Mouse (Mus musculus) right cerebral cortex, adult 18-20 months (tissue): ENCODE results near the gene Vps16.
A peak's percentile ranks its signal among the peaks of the same experiment; 100 is the strongest.

Experiments
- DNase-seq: peaks from one replicate; pipeline ENCODE4 v3.0.0; 2022; ENCODE audit warnings: mixed read lengths

Vps16 gene

DNA sequence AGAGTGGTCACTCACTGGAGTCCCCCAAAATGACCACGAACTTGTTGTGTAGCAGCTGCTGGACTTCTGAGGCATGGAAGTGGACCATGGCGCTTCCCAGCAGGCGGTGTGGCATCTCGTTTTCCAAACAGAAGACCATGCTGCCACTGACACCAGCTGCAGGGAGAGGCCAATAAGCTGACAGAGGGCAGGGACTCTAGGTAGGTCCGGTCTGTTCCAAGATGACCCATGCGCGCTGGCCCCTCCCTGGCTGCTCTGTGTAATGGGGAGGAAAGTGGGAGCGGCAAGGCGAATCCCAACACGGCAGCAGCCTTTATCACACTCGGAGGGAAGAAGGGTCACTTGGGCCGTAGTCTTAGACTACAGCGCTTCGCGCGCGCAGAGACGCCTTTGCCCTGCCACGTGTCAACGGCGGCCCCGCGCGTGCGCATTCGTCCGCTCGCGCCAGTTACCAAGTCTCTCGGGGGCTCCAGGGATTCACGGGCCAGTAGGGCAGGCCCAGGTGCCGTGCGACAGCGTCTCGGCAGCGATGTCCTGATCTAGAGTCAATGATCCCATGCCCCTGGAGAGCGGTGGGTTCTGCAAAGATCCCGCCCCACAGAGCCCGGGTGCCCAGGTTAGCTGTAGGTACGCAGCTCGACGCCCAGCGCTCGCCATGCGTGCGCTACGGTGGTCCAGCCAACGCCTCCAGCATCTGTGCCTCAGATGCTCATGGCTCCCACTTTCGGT, 578 bp upstream of the Vps16 start:
- DNase-seq = peak; percentile 79

- DNase-seq = no peak
Measured at GRCm38 (mm10) chr2:130425112-130425511, 973 bp downstream of the Vps16 start.

DNA sequence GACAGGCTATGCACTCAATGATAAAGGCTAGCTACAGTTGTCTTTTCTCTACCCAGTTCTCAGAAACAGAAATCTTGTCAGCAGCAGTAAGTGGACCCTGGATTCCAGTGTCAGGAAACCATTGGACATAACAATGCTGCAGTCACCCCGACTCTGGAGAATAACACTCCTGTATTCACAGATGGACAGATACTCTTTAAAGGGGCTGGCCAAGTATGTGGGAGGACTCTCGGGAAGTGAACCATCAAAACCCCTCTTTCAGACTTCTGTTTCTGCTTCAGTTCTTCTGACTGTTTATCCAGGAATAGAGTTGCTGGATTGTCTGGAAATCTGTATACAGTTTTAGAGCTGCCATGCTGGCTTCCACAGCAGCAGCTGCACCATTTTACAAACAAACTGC, 5.7 kb downstream of the Vps16 start:
- DNase-seq = no peak

GRCm38 (mm10) chr2:130430484-130430883, 6.3 kb downstream of the Vps16 start:
- no peak for DNase-seq

DNA sequence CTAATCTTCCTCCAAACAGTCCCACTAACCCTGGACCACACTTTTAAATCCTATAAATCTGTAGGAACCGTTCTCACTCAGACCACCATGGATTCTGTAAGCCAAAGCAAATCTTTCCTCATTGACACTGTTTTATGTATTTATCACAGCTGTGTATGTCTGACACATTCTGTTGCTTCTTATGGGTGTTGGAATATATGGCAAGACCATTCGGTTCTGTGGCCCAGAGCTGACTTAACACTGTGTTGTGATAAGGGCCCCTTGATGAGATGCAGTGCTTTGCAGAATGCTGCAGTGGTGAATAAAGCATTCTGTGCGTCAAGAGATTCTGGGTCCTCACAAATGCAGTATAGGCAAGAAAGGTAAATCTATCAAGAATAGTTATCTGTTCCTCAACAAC, 8.0 kb downstream of the Vps16 start:
- DNase-seq = no peak

DNA sequence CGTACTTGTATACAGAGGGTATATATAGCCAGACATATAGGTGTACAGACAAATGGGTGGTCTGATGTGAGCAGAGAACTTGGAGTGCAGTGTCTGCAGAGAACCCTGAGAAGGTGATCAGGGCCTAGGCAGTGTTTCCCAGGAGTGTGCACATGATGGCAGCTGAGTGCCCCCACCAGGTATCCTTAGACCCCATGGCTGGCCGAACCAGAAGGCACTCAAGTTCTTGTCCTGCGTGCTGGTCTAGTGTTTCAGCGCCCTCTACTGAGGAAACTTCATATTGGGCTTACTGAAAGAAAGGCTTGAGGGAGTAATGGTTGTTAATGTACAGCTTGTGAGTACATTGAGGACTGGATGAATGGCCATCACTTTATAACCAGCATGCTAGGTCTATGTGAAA, 9.0 kb downstream of the Vps16 start:
- peak; percentile 41 for DNase-seq

DNA sequence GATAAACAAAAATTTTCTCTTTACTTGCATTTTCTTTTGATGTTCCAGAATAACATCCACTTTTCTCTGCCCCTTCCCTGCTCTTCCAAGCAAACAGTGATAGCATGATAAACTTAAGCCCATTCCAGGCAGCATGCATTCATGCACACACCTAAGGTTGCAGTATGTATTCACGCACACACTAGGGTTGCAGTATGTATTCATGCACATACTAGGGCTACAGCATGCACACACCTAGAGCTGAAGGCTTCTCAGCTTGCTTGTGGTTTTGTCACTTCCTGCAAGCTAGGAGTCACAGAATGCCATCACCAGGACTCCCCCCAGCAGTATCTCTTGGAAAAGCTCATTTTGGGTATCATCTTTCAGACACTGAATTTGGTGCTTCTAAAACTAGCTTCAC, 12.6 kb downstream of the Vps16 start:
- no peak for DNase-seq

- DNase-seq = no peak
Measured at GRCm38 (mm10) chr2:130438861-130439260, 14.7 kb downstream of the Vps16 start.

- no peak for DNase-seq
Measured at GRCm38 (mm10) chr2:130439840-130440480, 15.8 kb downstream of the Vps16 start.

DNA sequence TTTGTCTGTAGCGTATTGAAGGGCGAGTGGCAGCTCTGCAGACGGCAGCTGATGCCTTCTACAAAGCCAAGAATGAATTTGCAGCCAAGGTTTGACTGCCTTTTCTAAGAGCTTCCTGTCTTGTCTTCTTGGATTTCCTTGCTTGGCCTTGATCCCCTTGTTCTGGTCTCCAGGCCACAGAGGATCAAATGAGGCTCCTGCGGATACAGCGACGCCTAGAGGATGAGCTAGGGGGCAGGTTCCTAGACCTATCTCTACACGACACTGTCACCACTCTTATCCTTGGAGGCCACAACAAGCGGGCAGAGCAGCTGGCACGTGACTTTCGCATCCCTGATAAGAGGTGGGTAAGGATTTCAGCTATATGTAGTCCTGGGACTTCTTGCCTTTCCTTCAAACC, 18.0 kb downstream of the Vps16 start:
- no peak for DNase-seq

GRCm38 (mm10) chr2:130448449-130448848, 24.3 kb downstream of the Vps16 start:
- DNase-seq = no peak

DNA sequence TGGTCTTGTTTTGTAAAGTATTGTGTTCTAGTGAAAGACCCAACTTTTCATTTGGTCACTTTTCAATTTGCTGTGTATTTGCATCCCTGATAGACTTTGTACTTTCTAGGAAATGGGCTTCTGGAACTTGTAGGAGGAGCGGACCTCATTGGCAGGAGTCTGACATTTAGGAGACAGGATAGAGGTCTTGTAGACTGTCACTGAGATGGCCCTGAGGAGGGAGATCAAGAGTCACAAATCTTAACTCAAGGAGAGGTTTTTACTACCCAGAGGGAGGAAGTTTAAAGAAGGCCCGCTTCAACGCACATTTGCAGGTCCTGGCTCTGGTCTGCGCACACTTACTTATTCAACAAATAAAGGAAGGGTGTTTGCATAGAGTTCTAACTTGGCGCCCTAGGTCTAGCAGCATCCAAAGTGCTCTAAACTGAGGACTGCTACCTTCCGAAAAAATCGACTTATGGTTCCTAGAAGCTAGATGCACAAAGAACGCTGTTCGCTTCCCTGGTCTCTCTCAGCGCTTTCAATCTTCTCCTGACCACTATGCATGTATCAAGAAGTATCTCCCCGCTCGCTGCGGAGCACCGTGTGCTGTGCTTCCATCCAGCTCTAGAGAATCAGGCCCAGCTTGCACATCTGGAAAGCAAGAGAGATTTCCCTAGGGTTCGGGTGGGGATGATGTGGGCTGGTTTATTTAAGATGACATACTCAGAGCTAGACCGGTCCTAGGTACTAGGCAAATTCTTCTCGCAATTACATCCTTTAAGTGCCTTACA, 25.1 kb downstream of the Vps16 start:
- DNase-seq = no peak

DNA sequence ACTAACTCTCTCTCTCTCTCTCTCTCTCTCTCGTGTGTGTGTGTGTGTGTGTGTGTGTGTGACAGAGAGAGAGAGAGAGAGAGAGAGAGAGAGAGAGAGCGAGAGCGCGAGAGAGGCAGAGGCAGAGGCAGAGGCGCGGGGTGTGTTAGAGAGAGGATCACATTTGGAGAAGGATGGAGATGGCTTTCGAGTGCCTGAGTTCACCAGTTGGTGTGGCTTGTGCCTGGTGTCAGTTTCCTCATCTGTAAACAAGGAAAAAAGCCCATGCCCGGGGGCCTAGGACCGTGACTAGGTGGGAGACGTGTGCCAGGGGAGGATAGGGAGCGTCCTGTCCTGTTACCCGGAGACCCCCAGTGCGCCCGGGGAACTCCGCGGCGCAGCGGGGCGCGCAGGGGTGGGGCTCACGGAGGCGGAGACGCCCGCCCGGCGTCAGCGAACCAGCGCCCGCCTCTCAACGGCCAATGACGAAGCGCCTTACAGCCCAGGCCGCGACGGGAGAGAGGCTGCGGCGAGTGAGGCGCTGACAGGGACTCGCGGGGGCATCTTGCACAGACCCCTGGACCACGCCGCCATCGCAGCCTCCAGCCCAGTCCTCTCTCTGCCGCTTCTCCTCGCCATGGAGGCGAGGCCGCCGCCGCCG, 25.8 kb downstream of the Vps16 start, which contains the start of gene Ptpra:
Ptpra (plus strand) TSS at position 485 of the 640 bp plus-strand sequence.
- peak; percentile 93 for DNase-seq

- DNase-seq = peak; percentile 82
Measured at GRCm38 (mm10) chr2:130450434-130450796, 26.3 kb downstream of the Vps16 start.

- no peak for DNase-seq
Measured at GRCm38 (mm10) chr2:130451086-130451726, 27.1 kb downstream of the Vps16 start.

GRCm38 (mm10) chr2:130451727-130452090, 27.6 kb downstream of the Vps16 start:
- DNase-seq = no peak

- DNase-seq = no peak
Measured at GRCm38 (mm10) chr2:130452266-130452665, 28.1 kb downstream of the Vps16 start.

DNA sequence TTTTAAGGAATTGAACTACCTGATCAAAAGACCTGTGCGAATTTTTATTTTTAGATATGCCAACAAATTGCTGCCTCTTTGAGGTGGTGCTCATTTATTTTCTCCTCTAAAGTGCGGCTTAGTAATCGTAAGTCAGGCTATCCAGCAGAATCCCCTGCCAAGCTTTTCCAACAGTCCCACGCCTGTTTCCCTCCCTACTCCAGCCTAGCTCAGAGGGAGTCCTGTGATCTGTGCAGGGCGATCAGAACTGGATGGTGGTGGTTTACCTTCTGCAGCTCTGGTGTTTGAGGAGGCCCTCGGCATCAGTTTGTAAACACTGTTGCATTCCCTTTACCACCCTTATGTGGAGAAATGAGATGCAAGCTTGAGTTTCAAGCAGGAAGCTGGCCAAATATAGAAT, 29.3 kb downstream of the Vps16 start:
- DNase-seq = peak; percentile 48

- peak; percentile 30 for DNase-seq
Measured at GRCm38 (mm10) chr2:130454748-130455370, 30.7 kb downstream of the Vps16 start.

DNA sequence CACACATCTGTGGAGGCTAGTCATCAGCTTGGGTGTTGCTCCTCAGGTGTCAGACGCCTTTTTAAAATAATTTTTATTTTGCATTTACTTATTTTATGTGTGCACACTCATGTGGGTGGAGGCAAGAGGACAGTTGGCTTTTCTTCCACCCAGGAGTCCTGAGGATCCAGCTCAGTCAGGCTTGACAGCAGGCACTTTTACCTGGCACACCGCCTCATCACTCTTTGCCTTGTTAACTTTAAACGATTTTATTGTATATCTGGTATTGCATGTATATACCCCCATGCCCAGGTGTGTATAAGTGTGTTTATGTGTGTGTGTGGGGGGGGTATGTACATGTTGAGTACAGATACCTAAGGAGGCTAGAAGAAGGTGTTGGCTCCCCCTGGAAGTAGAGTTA, 33.7 kb downstream of the Vps16 start:
- no peak for DNase-seq

GRCm38 (mm10) chr2:130459576-130459975, 35.4 kb downstream of the Vps16 start:
- DNase-seq = no peak

DNA sequence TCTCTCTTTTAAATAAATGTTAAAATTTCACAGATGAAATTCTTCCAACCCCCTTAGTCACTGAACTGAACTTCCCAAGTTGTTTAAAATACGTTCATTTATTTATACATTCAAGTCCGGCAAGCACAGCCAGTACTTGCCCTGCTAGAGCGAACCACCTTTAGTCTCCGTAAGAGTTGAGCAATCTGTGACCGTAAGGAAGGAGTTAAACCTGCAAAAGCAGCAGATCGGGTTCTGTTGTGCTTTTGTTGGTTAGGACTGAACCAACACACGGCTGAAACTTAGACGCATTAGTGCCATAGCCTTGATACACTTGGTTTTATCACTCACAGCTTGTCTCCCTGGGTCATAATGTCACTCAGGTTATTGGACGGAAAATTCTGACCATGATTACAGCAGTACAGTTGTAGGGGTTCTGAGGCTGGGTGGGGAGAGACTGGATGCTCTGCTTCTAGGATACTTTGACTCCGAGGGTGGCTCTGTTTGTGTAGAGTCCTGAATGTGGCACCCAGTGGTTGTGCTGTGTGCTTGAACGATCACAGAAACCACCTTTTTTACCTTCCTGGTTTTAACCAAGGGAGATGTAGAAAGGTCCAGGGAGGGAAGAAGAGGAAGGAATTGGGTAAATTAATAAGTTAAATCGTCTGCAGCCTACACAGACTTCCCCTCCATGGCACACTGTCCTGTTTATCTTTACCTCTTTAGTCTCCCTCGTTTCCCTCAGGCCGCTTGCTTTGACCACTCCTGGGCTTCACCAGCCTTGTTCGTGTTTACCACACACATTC, 37.3 kb downstream of the Vps16 start:
- no peak for DNase-seq
